Mouse (Mus musculus) hindbrain, embryonic 16.5 days (tissue): ENCODE measurements around the gene Capn9. TPM values are rescaled to one million over a fixed set of nuclear protein-coding genes. Genes with fewer than 3 reads are reported as not detected.

Experiments
- ATAC-seq: fragments of 200-750 bp; cut with Nextera tagmentation; 2 replicates; pipeline ENCODE4 v1.8.0; 2017; ENCODE audit warnings: moderate TSS enrichment, moderate library complexity
- H3K27ac ChIP-seq: fragments of 300-500 bp; sonication (generic); 2 replicates; pipeline ENCODE4 v1.5.1; 2014; ENCODE audit warnings: low read depth, mild to moderate bottlenecking, control low read depth, low read length, moderate library complexity
- H3K27me3 ChIP-seq: fragments of 300-500 bp; sonication (generic); replicated peaks from 2 replicates; pipeline ENCODE4 v1.6.1; 2014; ENCODE audit warnings: low read length; ENCODE audit not compliant: control insufficient read depth, insufficient read depth
- H3K36me3 ChIP-seq: fragments of 300-500 bp; sonication (generic); 2 replicates; pipeline ENCODE4 v1.6.1; 2014; ENCODE audit warnings: mild to moderate bottlenecking, low read length, moderate library complexity, mixed read lengths; ENCODE audit not compliant: control insufficient read depth, insufficient read depth
- H3K4me1 ChIP-seq: fragments of 300-500 bp; sonication (generic); 2 replicates; pipeline ENCODE4 v1.6.1; 2014; ENCODE audit warnings: low read depth, low read length; ENCODE audit not compliant: control insufficient read depth, insufficient read depth
- H3K4me2 ChIP-seq: fragments of 300-500 bp; sonication (generic); 2 replicates; pipeline ENCODE4 v1.6.1; 2014; ENCODE audit warnings: mild to moderate bottlenecking, low read length, control low read depth, moderate library complexity
- H3K4me3 ChIP-seq: fragments of 300-500 bp; sonication (generic); 2 replicates; pipeline ENCODE4 v1.5.1; 2014; ENCODE audit warnings: mild to moderate bottlenecking, low read length, control low read depth, moderate library complexity
- H3K9ac ChIP-seq: fragments of 300-500 bp; sonication (generic); 2 replicates; pipeline ENCODE4 v1.6.1; 2014; ENCODE audit warnings: low read depth, mild to moderate bottlenecking, control low read depth, low read length, moderate library complexity
- H3K9me3 ChIP-seq: fragments of 300-500 bp; sonication (generic); 2 replicates; pipeline ENCODE4 v1.6.1; 2014; ENCODE audit warnings: mild to moderate bottlenecking, low read length, moderate library complexity; ENCODE audit not compliant: control insufficient read depth
- WGBS: fragments of 180-500 bp; shearing (Covaris S2); extraction: QIAGEN DNeasy Blood & Tissue Kit; methylation state at CpG from one replicate; pipeline ENCODE4 v1.1.7; 2014; 5-methylcytosine and 5-hydroxymethylcytosine counted together
- polyA plus RNA-seq: library from polyadenylated mRNA; unstranded; fragments of >200 nt; fragmentation: Nextera tagmentation; extraction: Ambion mirVana; gene quantifications from 2 replicates; pipeline ENCODE4 v1.2.1, GENCODE M21; 2015

Gene Capn9
- polyA plus RNA-seq, 1 experiment from 2014 or later, result 0.15 TPM

GRCm38 (mm10) chr8:124586556-124586955 is 10.6 kb downstream of the Capn9 start:
- no peaks in the 10 kb centered on the region for H3K36me3 ChIP-seq
- H3K4me3 ChIP-seq, result no peak overlapping the region
- H3K9me3 ChIP-seq, result no peaks in the 10 kb centered on the region
- H3K27me3 ChIP-seq, result no peaks in the 10 kb centered on the region
- ATAC-seq, result no peak
- H3K27ac ChIP-seq, result no peak overlapping the region
- WGBS, result 78% methylated on average over 2 of the region's 2 CpGs
- no peak overlapping the region for H3K4me2 ChIP-seq
- H3K9ac ChIP-seq, result no peak overlapping the region
- no peaks in the 10 kb centered on the region for H3K4me1 ChIP-seq

- Histone ChIP-seq H3K4me3 (no peak overlapping the region), H3K36me3 (no peaks in the 10 kb centered on the region), H3K27me3 (no peaks in the 10 kb centered on the region), H3K27ac (no peak overlapping the region), H3K9ac (no peak overlapping the region), H3K4me1 (no peaks in the 10 kb centered on the region), H3K9me3 (no peaks in the 10 kb centered on the region), H3K4me2 (no peak overlapping the region)
- WGBS, result 79% methylated on average over 4 of the region's 4 CpGs
- ATAC-seq, result no peak
Measured at GRCm38 (mm10) chr8:124589393-124589792, 13.5 kb downstream of the Capn9 start.

GRCm38 (mm10) chr8:124604066-124604465 is 28.2 kb downstream of the Capn9 start:
- H3K9ac ChIP-seq, result no peak overlapping the region
- H3K4me1 ChIP-seq, result no peaks in the 10 kb centered on the region
- no peak overlapping the region for H3K4me2 ChIP-seq
- no peak overlapping the region for H3K4me3 ChIP-seq
- no peaks in the 10 kb centered on the region for H3K27me3 ChIP-seq
- 73% methylated on average over 5 of the region's 5 CpGs for WGBS
- H3K36me3 ChIP-seq, result no peaks in the 10 kb centered on the region
- no peak for ATAC-seq
- no peak overlapping the region for H3K27ac ChIP-seq
- no peaks in the 10 kb centered on the region for H3K9me3 ChIP-seq

GRCm38 (mm10) chr8:124608239-124608971 is 32.5 kb downstream of the Capn9 start:
- Histone ChIP-seq H3K9me3 (no peaks in the 10 kb centered on the region), H3K9ac (no peak overlapping the region), H3K27ac (no peak overlapping the region), H3K27me3 (no peaks in the 10 kb centered on the region), H3K4me3 (no peak overlapping the region), H3K4me2 (no peak overlapping the region), H3K4me1 (no peaks in the 10 kb centered on the region), H3K36me3 (no peaks in the 10 kb centered on the region)
- no peak for ATAC-seq
- WGBS, result 75% methylated on average over 13 of the region's 13 CpGs

- no peak overlapping the region for H3K9ac ChIP-seq
- ATAC-seq, result no peak
- WGBS, result 71% methylated on average over 9 of the region's 9 CpGs
- no peaks in the 10 kb centered on the region for H3K27me3 ChIP-seq
- no peak overlapping the region for H3K4me3 ChIP-seq
- H3K36me3 ChIP-seq, result no peaks in the 10 kb centered on the region
- H3K9me3 ChIP-seq, result no peaks in the 10 kb centered on the region
- H3K4me1 ChIP-seq, result no peaks in the 10 kb centered on the region
- H3K4me2 ChIP-seq, result no peak overlapping the region
- no peak overlapping the region for H3K27ac ChIP-seq
Measured at GRCm38 (mm10) chr8:124608972-124609353, 33.1 kb downstream of the Capn9 start.

- WGBS, result 71% methylated on average over 6 of the region's 6 CpGs
- no peak overlapping the region for H3K27ac ChIP-seq
Measured at GRCm38 (mm10) chr8:124614325-124614724, 38.4 kb downstream of the Capn9 start.

GRCm38 (mm10) chr8:124617266-124617869 is 41.5 kb downstream of the Capn9 start:
- peak overlapping the region; percentile 74 for H3K4me2 ChIP-seq
- H3K4me3 ChIP-seq, result peak overlapping the region; percentile 41
- H3K4me1 ChIP-seq, result peaks cover 5% of the 10 kb centered on the region
- H3K9ac ChIP-seq, result peak overlapping the region; percentile 65
- whole genome bisulfite sequencing, result 12% methylated on average over 17 of the region's 17 CpGs
- H3K36me3 ChIP-seq, result no peaks in the 10 kb centered on the region
- H3K27me3 ChIP-seq, result no peaks in the 10 kb centered on the region
- H3K27ac ChIP-seq, result peak overlapping the region; percentile 61; the same call in 1 of the 2 replicates
- ATAC-seq, result peak; percentile 55
- H3K9me3 ChIP-seq, result no peaks in the 10 kb centered on the region

More at GRCm38 (mm10) chr8:124614325-124614724, 38.4 kb downstream of the Capn9 start:
- H3K36me3 ChIP-seq, result no peaks in the 10 kb centered on the region
- H3K9me3 ChIP-seq, result no peaks in the 10 kb centered on the region
- H3K4me3 ChIP-seq, result no peak overlapping the region
- no peak for ATAC-seq
- peaks cover 5% of the 10 kb centered on the region for H3K4me1 ChIP-seq
- no peaks in the 10 kb centered on the region for H3K27me3 ChIP-seq
- H3K9ac ChIP-seq, result no peak overlapping the region
- no peak overlapping the region for H3K4me2 ChIP-seq

GRCm38 (mm10) chr8:124618252-124618651 is 42.3 kb downstream of the Capn9 start:
- Histone ChIP-seq H3K36me3 (no peaks in the 10 kb centered on the region), H3K9ac (no peak overlapping the region), H3K4me1 (peaks cover 5% of the 10 kb centered on the region), H3K9me3 (no peaks in the 10 kb centered on the region), H3K27me3 (no peaks in the 10 kb centered on the region), H3K4me2 (no peak overlapping the region), H3K4me3 (no peak overlapping the region), H3K27ac (no peak overlapping the region)
- WGBS, result 51% methylated on average over 9 of the region's 9 CpGs
- no peak for ATAC-seq

- peak; percentile 90 for ATAC-seq
Measured at GRCm38 (mm10) chr8:124621255-124621654, 45.3 kb downstream of the Capn9 start.

More at GRCm38 (mm10) chr8:124621255-124621654, 45.3 kb downstream of the Capn9 start:
- WGBS, result 51% methylated on average over 5 of the region's 5 CpGs
- Histone ChIP-seq H3K4me3 (no peak overlapping the region), H3K27me3 (no peaks in the 10 kb centered on the region), H3K9me3 (no peaks in the 10 kb centered on the region), H3K9ac (no peak overlapping the region), H3K36me3 (no peaks in the 10 kb centered on the region), H3K4me2 (no peak overlapping the region), H3K27ac (peak overlapping the region; percentile 79; the same call in 1 of the 2 replicates), H3K4me1 (peaks cover 5% of the 10 kb centered on the region)
